Mouse (Mus musculus) c-Kit-positive CD71-positive TER-119-negative erythroid progenitor cells, embryonic 14.5 days (primary cell): Measurements from ENCODE around the gene Mmaa.

Experiments
- DNase-seq: peaks from one replicate; pipeline ENCODE4 v3.0.0-alpha.2; 2013; ENCODE audit warnings: low read depth

The Mmaa gene

GRCm38 (mm10) chr8:79294610-79295275, at the start of gene Mmaa:
TSS of gene Mmaa (minus strand) at chr8:79294937.
- DNase-seq = peak; percentile 87

DNA sequence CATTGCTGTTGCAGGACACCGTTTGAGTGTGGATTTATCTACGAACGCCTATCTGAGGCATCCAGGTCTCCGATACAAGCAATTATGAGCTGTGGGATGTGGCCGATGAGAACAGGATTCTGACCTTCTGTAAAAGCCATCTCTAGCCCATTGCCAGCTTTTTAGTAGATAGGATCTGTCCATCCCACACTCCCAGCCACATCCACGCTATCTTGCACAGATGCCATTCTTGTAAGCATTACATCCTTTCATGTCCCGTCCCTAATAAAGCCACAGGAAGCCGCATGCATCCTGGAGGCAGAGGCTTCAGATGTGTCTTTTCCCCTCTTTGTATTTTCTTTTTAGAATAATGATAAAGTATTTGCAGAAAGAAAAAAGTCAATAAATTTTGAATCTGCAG, 46.5 kb upstream of the Mmaa start:
- DNase-seq = no peak

DNA sequence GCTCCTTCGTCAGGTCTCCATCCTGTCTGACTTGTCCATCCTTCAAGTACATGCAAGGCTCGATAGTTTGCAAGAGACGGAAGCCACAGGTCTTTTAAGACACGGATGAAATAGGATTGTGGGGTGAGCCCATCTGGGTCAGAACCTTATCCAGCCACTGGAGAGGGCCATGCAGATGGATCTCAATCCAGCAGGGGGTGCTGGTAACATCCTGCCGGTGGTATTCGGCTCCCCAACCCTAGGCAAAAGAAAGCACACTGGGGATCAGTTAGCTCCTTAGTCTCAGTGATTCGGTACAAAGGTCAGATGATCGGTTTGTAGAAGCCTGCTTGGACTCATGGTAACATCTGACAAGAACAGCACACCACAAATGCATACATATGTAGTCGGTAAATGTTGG, 44.8 kb upstream of the Mmaa start:
- no peak for DNase-seq

- no peak for DNase-seq
These were observed 43.9 kb upstream of the Mmaa start for GRCm38 (mm10) chr8:79338619-79339018.

DNA sequence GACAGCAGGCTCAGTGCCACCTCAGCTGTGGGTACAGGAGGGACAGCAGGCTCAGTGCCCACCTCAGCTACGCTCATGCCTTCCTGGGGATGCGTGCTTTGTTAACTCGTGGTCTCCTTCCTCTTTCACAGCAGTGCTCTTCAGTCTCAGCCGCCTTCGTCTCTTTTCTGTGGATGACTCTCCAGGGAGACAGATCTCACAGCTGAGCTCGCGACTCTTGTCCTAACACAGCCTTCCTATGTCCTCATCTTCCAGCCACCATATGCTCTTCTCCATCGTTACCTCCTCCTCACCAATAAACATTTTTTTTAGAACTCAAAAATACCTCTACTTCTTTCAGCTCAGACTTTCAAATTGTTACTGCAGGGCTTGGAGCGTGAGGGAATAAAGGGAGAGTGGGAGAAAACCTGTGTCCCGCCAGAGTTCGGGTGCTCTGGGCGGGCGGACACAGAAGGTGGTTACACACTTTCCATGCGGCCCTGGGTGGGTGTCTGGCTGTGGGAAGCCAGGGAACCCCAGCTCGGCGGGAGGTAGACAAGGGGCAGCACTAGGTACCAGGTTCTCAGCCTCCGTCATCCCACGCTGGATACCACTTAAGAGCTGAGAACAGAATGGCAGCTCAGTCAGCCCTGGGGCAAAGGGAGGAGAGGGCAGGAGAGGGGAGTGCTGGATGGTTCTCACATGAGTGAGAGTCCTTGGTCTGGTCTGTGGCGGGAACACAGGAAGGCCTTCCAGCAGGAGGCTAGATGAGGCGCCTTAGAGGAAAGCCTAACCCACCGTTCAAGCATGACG, 37.6 kb upstream of the Mmaa start:
- DNase-seq = no peak

DNA sequence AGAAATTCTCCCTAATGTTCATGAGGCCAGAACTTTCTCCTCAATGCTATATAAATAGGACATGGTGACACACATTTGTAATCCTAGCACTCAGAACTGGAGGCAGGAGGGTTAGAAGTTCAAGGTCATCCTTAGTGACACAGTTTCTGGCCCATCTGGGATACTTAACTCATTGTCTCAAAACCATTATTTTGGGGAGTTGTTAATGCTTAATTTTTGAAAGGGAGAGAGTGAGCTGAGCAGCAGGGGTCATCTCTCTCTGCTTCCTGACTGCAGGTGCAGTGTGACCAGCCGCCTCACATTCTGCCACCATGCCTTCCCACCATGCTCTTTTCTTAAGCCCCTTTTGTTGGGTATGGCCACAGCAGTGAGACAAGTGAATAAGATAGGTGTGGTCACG, 36.8 kb upstream of the Mmaa start:
- DNase-seq = no peak

GRCm38 (mm10) chr8:79331017-79331416, 36.3 kb upstream of the Mmaa start:
- no peak for DNase-seq

- no peak for DNase-seq
These were observed 35.0 kb upstream of the Mmaa start for GRCm38 (mm10) chr8:79329735-79330134.

DNA sequence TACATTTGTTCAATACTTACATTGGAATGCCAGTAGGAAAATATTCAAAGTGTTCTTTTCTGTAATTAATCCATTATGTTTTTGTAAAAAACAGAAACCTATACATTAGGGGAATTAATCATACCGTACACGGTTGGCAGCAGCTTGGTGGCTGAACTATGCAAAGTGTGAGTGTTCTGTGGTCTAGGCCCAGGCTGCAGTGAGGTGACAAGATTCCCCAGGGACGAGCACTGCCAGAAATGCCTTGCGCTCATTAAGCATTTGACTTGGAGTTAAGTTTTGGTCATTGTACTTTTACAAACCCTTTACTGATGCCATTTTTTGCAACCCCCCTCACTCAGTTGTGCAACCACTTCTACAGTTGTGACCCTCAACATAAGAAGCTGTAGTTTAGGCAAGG, 34.4 kb upstream of the Mmaa start:
- DNase-seq = no peak

GRCm38 (mm10) chr8:79325510-79325909, 30.8 kb upstream of the Mmaa start:
- DNase-seq = no peak

DNA sequence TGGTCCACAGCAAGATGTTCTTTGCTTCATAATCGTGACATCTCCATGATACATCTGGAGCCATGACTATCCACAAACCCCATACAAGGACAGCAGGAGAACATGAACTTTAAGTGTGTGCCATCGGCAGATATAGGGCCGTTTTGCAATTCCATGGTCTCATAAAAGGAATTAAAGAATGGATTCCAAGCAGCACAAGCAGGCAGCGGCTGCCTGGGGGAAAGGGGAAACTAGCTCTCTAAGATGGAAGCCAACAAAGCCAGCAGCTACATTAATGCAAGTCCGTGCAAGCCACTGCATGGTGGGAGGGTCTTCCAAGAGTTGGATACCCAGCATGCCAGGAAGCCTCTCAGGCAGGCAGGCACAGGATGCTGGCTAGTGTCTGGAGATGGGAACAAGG, 30.2 kb upstream of the Mmaa start:
- DNase-seq = no peak

GRCm38 (mm10) chr8:79324036-79324435, 29.3 kb upstream of the Mmaa start:
- DNase-seq = no peak

GRCm38 (mm10) chr8:79323121-79323520, 28.4 kb upstream of the Mmaa start:
- DNase-seq = no peak

GRCm38 (mm10) chr8:79310801-79311200, 16.1 kb upstream of the Mmaa start:
- no peak for DNase-seq

- DNase-seq = no peak
These were observed 11.2 kb upstream of the Mmaa start for GRCm38 (mm10) chr8:79305941-79306340.

DNA sequence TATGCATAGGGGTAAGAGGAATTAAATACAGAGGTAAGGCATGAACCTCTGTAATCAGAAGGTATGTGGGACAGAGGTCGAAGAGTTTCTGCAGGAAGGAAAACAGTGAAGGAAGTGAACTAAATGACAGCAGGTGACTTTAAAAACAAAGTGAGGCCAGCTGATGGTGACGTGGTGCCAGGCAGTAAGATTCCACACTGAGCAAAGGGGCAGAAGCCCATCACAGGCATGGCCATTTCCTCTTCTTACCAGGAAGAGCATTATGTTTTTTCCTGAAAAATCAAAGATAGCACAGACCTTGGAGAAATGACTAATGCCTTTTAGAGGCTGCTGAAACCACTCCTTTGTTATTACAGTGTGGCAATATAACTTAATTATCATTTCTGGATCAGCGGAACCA, 6.8 kb upstream of the Mmaa start:
- DNase-seq = no peak

DNA sequence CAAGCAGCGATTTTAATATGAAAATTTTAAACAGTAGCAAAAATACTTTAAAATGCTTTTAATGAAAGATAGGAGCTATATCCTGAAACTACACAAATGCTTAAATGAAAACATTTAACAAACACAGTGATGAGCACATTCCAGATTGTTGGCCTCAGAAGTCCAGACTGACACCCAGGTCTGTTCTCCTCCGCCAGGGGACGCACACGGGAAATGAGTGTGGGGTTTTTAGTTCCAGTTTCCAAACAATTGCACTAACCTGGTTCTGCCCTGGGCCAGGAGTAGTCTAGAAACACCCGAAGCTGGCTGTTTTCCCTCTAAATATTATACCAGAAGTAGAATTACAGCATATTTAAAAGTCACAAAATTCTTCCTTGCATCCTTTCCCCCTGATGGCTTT, 5.0 kb upstream of the Mmaa start:
- no peak for DNase-seq

DNA sequence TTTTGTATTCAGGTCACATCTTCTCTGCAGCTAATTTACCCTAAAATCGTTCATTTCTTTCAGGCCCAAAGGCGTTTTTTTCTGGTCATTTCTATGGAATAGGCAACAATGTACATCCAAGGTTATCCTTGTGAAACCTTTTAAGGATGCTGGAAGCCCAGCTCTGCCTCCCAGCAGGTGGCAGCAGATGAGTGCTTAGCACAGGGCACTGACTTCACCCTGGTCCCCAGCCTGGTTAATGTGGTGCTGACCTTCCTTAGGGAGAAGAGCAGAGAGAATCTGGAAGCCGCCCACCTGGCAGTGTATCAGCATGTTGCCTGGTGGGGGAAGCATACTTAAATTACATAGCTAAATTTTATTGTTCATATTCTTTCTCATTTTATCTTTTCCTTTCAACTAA, 3.0 kb upstream of the Mmaa start:
- no peak for DNase-seq

DNA sequence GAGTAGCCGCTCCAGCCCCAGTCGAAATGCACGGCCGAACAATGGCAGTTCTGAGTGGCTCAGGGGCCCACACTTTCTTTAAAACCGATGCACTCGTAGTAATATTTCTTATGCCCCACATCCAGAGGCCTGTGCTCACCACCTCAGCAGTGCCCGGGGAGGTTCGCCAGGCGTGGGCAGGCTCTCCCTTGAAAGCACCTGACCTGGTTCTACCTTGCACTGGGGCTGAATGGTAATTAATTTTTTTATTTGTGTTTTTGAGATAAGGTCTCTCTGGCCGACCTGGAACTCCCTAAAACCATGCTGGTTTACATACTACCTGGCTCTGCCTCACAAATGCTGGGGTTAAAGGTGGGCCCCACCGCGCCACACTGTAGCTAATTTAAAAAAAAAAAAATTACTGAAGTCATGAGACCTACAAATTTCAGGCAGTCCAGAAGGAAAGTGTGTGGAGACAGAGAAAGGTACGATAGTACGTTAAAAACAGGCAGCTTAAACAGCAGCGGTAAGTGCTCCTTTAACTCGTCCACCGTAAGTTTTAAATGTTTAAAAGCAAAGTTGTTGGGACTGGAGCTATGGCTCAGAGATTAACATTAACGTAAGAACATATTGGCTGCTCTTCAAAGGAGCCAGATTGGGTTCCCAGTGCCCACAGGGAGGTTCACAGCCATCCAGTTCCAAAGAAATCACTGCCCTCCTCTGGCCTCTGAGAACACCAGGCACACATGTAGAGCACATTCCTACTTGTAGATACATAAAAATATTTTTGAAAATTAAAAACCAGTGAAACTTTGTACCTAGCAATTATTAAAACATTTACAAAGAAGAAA, 754 bp upstream of the Mmaa start:
- DNase-seq = no peak

DNA sequence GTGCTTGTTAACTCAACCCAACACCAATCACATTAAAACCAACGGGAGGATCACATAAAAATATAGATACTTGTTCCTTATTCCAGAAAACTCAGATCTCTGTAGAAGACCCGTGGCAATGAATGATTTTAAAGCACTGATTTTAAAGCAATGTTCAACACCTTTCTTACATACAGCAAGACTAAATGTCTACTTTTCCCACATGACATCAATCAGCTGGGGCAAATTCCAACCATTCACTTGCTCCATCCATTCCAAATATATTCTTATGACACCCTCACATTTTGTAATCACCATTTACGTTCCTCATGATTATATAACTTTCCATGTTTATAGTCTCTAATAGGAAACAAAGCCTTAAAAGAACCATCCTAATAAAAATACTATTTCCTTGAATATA, 896 bp downstream of the Mmaa start:
- DNase-seq = no peak

- DNase-seq = no peak
These were observed 1.9 kb downstream of the Mmaa start for GRCm38 (mm10) chr8:79292712-79293264.

- DNase-seq = no peak
These were observed 5.1 kb downstream of the Mmaa start for GRCm38 (mm10) chr8:79289592-79289991.

- DNase-seq = no peak
These were observed 6.1 kb downstream of the Mmaa start for GRCm38 (mm10) chr8:79288681-79289080.
